Mouse (Mus musculus): ENCODE data around the gene Cped1. TPM values are rescaled to one million over a fixed set of nuclear protein-coding genes. Genes with fewer than 3 reads are reported as not detected.
A peak's percentile ranks its signal among the peaks of the same experiment; 100 is the strongest.

The Cped1 gene
- polyA plus RNA-seq, 1 experiment from 2014 or later: 5.0 TPM

DNA sequence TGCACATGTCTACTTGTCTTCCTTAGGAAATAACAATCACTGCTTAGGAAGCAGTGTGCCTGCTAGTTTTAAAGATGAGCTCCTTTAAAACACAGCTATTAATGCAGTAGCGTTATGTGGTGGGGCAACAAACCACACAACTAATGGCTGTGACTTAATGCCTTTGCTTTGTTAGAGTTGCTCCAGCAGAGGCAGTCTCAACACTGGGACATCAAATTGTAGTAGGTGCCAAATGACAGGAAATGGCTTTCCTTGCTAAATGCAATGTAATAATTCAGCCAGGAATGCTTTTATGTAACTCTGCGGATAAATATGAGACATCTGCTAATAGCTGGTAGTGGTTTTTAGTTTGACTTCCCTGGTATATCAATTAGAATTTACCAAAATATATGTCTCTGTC lies 8.2 kb upstream of the Cped1 start:
- no peaks in the 10 kb centered on the region for H3K9me3 ChIP-seq (replicated peaks; ENCODE audit: control insufficient read depth, low read length)
- no peak overlapping the region for H3K27ac ChIP-seq (ENCODE audit: low read length)
- no peaks in the 10 kb centered on the region for H3K27me3 ChIP-seq (ENCODE audit: control insufficient read depth, insufficient read depth, low read depth, low read length)
- H3K9ac ChIP-seq (ENCODE audit: low read depth, low read length): no peak overlapping the region
- H3K4me1 ChIP-seq (ENCODE audit: control insufficient read depth, low read depth, low read length): no peaks in the 10 kb centered on the region
- H3K4me3 ChIP-seq (ENCODE audit: low read depth, low read length): no peak overlapping the region
- no peak overlapping the region for H3K4me2 ChIP-seq (ENCODE audit: low read depth, low read length)
- no peak for ATAC-seq (ENCODE audit: low read depth)
- WGBS (ENCODE audit: insufficient replicate concordance): 67% methylated on average over 2 of the region's 2 CpGs
- peaks cover 11% of the 10 kb centered on the region for H3K36me3 ChIP-seq (ENCODE audit: control insufficient read depth, insufficient read depth)

DNA sequence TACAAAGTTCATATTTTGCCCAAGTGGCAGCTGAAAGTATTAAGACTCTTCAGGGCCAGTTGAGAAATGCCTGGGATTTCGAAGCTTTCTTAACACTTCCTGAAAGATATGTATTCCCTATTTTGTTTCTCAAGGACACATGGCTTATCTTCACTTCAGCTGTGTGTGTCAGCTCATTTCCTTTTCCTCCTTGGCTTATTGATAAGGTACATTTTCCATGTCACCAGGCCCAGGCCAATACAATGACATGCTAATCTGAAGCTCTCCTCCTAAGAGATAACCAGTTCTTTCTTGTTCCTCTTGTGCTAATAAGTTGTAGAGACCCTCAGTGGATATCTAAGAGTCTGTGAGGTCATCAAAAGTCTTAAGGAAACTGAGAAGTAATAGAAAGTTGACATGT lies 4.6 kb upstream of the Cped1 start:
- Histone ChIP-seq H3K9me3 (replicated peaks; ENCODE audit: control insufficient read depth, low read length) (no peaks in the 10 kb centered on the region), H3K27ac (ENCODE audit: low read length) (no peak overlapping the region), H3K9ac (ENCODE audit: low read depth, low read length) (no peak overlapping the region), H3K27me3 (ENCODE audit: control insufficient read depth, insufficient read depth, low read depth, low read length) (peaks cover 10% of the 10 kb centered on the region), H3K4me1 (ENCODE audit: control insufficient read depth, low read depth, low read length) (no peaks in the 10 kb centered on the region), H3K4me2 (ENCODE audit: low read depth, low read length) (no peak overlapping the region), H3K4me3 (ENCODE audit: low read depth, low read length) (no peak overlapping the region), H3K36me3 (ENCODE audit: control insufficient read depth, insufficient read depth) (no peaks in the 10 kb centered on the region)
- 32% methylated on average over 1 of the region's 1 CpGs for WGBS (ENCODE audit: insufficient replicate concordance)
- ATAC-seq (ENCODE audit: low read depth): 0 out of 2 replicates have a peak, but pooled peaks have one; percentile 21

DNA sequence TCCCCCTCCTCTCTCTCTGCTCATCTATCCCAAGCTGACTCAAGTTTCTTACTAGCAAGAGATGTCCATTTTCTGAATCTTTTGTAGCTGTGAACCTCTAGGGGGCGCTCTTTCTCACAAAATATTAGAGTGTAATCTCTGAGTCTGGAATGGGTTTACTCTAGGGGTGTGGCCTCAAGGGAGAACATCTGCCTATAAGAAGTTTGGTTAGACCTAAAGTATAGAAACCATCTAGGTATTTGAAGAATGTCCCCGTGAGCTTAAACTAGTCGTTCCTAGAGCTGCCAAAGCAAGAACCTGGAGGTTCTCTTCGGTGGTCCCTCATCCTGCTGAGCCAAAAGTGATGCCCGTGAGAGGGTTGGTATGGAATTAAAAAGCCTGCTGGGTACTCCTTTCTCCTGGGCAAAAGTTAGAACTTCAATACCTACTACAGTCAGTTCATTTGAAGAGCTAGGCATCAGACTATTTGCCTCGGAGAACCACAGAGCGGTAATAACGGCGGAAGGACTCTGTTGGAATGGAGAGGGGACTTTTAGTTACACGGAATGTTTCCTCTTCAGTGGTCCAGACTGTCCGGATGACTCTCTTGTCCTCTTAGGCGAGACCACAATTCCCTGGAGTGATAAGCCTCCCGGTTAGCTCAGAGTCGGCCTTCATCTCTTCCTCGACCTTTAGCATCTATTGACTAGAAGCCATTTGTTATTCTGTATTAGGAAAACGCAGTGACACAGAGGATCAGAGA lies 555 bp upstream of the Cped1 start:
- H3K36me3 ChIP-seq (ENCODE audit: control insufficient read depth, insufficient read depth): no peaks in the 10 kb centered on the region
- H3K27ac ChIP-seq (ENCODE audit: low read length): peak overlapping the region; percentile 9; the same call in 1 of the 2 replicates
- H3K27me3 ChIP-seq (ENCODE audit: control insufficient read depth, insufficient read depth, low read depth, low read length): peaks cover 21% of the 10 kb centered on the region
- no peaks in the 10 kb centered on the region for H3K9me3 ChIP-seq (replicated peaks; ENCODE audit: control insufficient read depth, low read length)
- H3K4me3 ChIP-seq (ENCODE audit: low read depth, low read length): peak overlapping the region; percentile 47
- H3K4me2 ChIP-seq (ENCODE audit: low read depth, low read length): peak overlapping the region; percentile 60
- H3K4me1 ChIP-seq (ENCODE audit: control insufficient read depth, low read depth, low read length): no peaks in the 10 kb centered on the region
- 0 out of 2 replicates have a peak overlapping the region, but pooled peaks have one; percentile 14 for H3K9ac ChIP-seq (ENCODE audit: low read depth, low read length)
- 6% methylated on average over 16 of the region's 16 CpGs for WGBS (ENCODE audit: insufficient replicate concordance)
- ATAC-seq (ENCODE audit: low read depth): peak; percentile 47

DNA sequence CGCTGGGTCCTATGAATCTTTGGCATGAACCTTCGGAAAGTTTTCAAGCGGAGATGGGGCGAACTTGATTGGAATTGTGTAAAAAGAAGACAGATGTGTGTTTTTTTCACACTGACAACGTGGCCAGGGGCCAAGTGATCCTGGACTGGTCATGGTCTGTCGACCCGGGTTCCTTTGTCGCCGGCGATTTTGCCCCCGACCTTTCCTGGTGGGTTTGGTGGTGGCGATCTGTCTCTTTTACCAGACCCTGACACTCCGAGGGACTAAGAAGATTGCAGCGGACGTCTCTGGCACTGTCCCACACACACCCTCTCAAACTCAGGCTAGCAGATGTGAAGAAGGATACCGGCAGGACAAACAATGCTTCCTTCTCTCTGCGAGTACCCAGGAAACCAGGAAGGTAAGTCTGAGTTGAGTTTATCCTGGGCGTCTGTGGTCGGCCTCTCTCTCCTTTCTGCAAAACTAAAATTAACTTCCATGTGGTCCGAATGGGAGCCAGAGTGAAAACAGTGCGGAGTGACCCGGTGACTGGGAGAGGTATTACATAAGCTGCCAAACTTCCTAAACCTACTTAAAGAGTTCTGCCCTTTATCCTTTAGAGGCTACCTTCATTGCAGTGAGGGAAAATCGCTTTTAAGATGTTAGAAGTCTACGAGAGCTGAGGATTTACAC lies 1.1 kb downstream of the Cped1 start:
- no peak for ATAC-seq (ENCODE audit: low read depth)
- 7% methylated on average over 24 of the region's 24 CpGs for WGBS (ENCODE audit: insufficient replicate concordance)

DNA sequence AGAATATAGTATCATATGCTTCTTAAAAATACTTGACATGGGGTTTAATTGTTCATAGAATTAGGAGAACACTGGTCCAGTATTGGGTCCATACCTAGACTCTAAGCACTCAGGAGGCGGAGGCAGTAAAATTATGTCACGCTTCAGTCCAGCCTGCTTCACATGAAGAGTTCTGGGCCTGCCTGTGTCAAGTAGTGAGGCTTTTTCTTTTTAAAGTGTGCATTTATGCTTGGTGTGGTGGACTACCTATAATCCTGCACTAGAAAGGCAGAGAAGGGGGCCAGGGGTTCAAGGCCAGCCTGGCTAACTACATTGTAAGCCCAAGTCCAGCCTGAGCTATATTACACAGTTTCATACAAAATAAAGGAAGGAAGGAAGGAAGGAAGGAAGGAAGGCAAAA lies 1.8 kb downstream of the Cped1 start:
- no peak for ATAC-seq (ENCODE audit: low read depth)
- peaks cover 21% of the 10 kb centered on the region for H3K27me3 ChIP-seq (ENCODE audit: control insufficient read depth, insufficient read depth, low read depth, low read length)
- 64% methylated on average over 2 of the region's 2 CpGs for WGBS (ENCODE audit: insufficient replicate concordance)
- H3K9me3 ChIP-seq (replicated peaks; ENCODE audit: control insufficient read depth, low read length): no peaks in the 10 kb centered on the region
- peak overlapping the region; percentile 10; the same call in 1 of the 2 replicates for H3K4me2 ChIP-seq (ENCODE audit: low read depth, low read length)
- H3K36me3 ChIP-seq (ENCODE audit: control insufficient read depth, insufficient read depth): no peaks in the 10 kb centered on the region
- H3K4me1 ChIP-seq (ENCODE audit: control insufficient read depth, low read depth, low read length): no peaks in the 10 kb centered on the region
- H3K4me3 ChIP-seq (ENCODE audit: low read depth, low read length): no peak overlapping the region
- H3K27ac ChIP-seq (ENCODE audit: low read length): no peak overlapping the region
- H3K9ac ChIP-seq (ENCODE audit: low read depth, low read length): no peak overlapping the region

More for the DNA sequence above, 1.1 kb downstream of the Cped1 start:
- Histone ChIP-seq H3K4me1 (ENCODE audit: control insufficient read depth, low read depth, low read length) (no peaks in the 10 kb centered on the region), H3K36me3 (ENCODE audit: control insufficient read depth, insufficient read depth) (no peaks in the 10 kb centered on the region), H3K27ac (ENCODE audit: low read length) (peak overlapping the region; percentile 21; the same call in 1 of the 2 replicates), H3K27me3 (ENCODE audit: control insufficient read depth, insufficient read depth, low read depth, low read length) (peaks cover 21% of the 10 kb centered on the region), H3K4me3 (ENCODE audit: low read depth, low read length) (peak overlapping the region; percentile 47), H3K9ac (ENCODE audit: low read depth, low read length) (peak overlapping the region; percentile 32), H3K9me3 (replicated peaks; ENCODE audit: control insufficient read depth, low read length) (no peaks in the 10 kb centered on the region), H3K4me2 (ENCODE audit: low read depth, low read length) (peak overlapping the region; percentile 60)

DNA sequence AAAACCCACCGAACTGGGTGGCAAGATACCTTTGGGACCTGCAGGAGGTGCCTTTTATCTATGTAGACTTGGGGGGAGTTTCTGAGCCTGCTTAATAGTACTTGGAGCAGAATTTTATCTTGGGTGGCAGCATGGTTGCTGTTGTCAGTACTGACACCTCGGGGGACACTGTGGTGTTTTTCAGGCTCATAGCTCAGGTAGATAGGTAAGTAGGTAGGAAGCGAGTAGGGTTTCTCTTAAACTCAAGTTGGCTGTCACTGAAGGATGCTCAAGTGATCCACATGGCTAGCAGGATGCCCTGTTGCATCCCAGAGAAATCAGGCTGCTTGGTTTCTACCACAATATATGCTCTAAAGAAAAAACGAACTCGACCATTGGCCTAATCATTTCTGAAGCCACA lies 2.6 kb downstream of the Cped1 start:
- Histone ChIP-seq H3K9ac (ENCODE audit: low read depth, low read length) (no peak overlapping the region), H3K4me3 (ENCODE audit: low read depth, low read length) (no peak overlapping the region), H3K27me3 (ENCODE audit: control insufficient read depth, insufficient read depth, low read depth, low read length) (peaks cover 21% of the 10 kb centered on the region), H3K9me3 (replicated peaks; ENCODE audit: control insufficient read depth, low read length) (no peaks in the 10 kb centered on the region), H3K4me2 (ENCODE audit: low read depth, low read length) (no peak overlapping the region), H3K27ac (ENCODE audit: low read length) (no peak overlapping the region), H3K36me3 (ENCODE audit: control insufficient read depth, insufficient read depth) (no peaks in the 10 kb centered on the region), H3K4me1 (ENCODE audit: control insufficient read depth, low read depth, low read length) (no peaks in the 10 kb centered on the region)
- no peak for ATAC-seq (ENCODE audit: low read depth)
- WGBS (ENCODE audit: insufficient replicate concordance): 63% methylated on average over 5 of the region's 5 CpGs

DNA sequence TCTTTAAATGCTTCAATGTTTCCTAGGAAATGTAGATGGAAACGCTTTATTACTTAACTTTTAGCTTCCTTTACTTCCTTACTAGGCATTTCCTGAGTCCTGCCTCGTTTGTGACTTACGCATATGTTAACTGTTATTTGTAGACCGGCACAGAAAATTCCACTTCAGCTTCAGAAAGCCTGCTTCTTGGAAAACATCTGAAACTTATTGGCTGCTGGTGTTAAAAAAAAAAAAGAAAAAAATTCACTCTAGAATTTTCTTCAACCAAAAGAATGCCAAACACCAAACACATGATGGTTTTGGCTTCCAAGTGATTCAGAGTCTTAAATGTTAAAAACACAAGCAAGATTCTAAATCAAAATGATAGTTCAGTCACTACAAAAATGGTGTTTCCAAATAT lies 3.4 kb downstream of the Cped1 start:
- H3K4me1 ChIP-seq (ENCODE audit: control insufficient read depth, low read depth, low read length): no peaks in the 10 kb centered on the region
- 60% methylated on average over 4 of the region's 4 CpGs for WGBS (ENCODE audit: insufficient replicate concordance)
- no peak overlapping the region for H3K27ac ChIP-seq (ENCODE audit: low read length)
- H3K9ac ChIP-seq (ENCODE audit: low read depth, low read length): no peak overlapping the region
- no peak for ATAC-seq (ENCODE audit: low read depth)
- no peak overlapping the region for H3K4me2 ChIP-seq (ENCODE audit: low read depth, low read length)
- H3K27me3 ChIP-seq (ENCODE audit: control insufficient read depth, insufficient read depth, low read depth, low read length): peaks cover 21% of the 10 kb centered on the region
- no peaks in the 10 kb centered on the region for H3K9me3 ChIP-seq (replicated peaks; ENCODE audit: control insufficient read depth, low read length)
- no peak overlapping the region for H3K4me3 ChIP-seq (ENCODE audit: low read depth, low read length)
- H3K36me3 ChIP-seq (ENCODE audit: control insufficient read depth, insufficient read depth): no peaks in the 10 kb centered on the region

DNA sequence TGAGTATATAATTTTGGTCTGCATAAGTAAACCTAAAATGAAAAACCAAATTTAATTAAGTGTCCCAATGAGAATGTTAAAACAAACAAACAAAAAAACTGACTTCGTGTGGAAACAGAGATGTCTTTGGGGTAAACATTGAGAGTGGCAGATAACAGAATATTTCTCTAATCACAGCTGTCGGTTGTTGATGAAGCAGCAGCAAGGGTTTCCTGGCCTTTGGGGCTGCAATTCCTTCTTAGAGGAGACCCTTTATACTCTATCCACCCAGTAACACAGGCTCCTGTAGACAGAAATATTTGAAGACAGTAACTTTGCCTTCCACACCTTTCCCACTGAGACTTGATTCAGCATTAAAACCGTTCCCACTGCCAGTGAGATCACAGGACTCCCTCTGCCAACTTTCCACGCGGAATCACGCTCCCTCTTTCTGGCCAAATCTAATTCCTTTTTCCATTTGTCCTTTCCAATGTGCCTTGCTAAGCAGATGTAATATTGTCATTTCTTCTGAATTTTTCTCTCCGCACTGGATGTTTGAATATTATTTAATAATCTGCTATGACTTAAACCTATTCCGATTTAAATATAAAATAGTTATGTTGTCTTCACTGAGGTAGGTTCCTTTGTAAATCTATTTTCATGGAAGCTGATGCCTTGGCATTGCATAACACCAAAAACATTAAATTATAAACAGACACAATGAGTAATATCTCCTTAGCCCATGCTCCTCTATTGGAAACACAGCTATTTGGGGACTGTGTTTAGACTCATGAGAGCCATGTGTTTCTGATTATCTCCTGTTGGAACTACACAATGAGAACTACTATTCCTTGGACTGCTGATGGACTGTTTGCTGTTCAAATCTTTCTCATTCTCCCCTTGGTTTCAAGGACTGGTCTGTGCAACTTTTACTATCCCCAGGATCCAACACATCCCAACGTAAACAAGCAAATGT lies 4.7 kb downstream of the Cped1 start:
- Histone ChIP-seq H3K4me3 (ENCODE audit: low read depth, low read length) (no peak overlapping the region), H3K9me3 (replicated peaks; ENCODE audit: control insufficient read depth, low read length) (no peaks in the 10 kb centered on the region), H3K9ac (ENCODE audit: low read depth, low read length) (no peak overlapping the region), H3K27ac (ENCODE audit: low read length) (no peak overlapping the region), H3K36me3 (ENCODE audit: control insufficient read depth, insufficient read depth) (no peaks in the 10 kb centered on the region), H3K27me3 (ENCODE audit: control insufficient read depth, insufficient read depth, low read depth, low read length) (peaks cover 18% of the 10 kb centered on the region), H3K4me1 (ENCODE audit: control insufficient read depth, low read depth, low read length) (no peaks in the 10 kb centered on the region), H3K4me2 (ENCODE audit: low read depth, low read length) (no peak overlapping the region)
- no peak for ATAC-seq (ENCODE audit: low read depth)
- WGBS (ENCODE audit: insufficient replicate concordance): 63% methylated on average over 9 of the region's 9 CpGs
